Mouse (Mus musculus) midbrain, postnatal 0 days (tissue): ENCODE data around the gene Tspan14. TPM values are rescaled to one million over a fixed set of nuclear protein-coding genes. Genes with fewer than 3 reads are reported as not detected.
A peak's percentile ranks its signal among the peaks of the same experiment; 100 is the strongest.

Experiments used
- ATAC-seq: fragments of 200-750 bp; cut with Nextera tagmentation; 2 replicates; pipeline ENCODE4 v1.8.0; 2017; ENCODE audit warnings: moderate number of reproducible peaks, mild to moderate bottlenecking, moderate TSS enrichment, moderate library complexity; ENCODE audit not compliant: low FRiP score
- DNase-seq: peaks from one replicate; pipeline ENCODE4 v3.0.0-alpha.2; 2015; ENCODE audit warnings: low spot score
- H3K27ac ChIP-seq: fragments of 300-500 bp; sonication (generic); 2 replicates; pipeline ENCODE4 v1.5.1; 2014; ENCODE audit warnings: low read depth, mild to moderate bottlenecking, low read length, mixed read lengths
- H3K27me3 ChIP-seq: fragments of 300-500 bp; sonication (generic); 2 replicates; pipeline ENCODE4 v1.6.1; 2014; ENCODE audit warnings: low read length, control low read depth, mixed read lengths; ENCODE audit not compliant: insufficient read depth
- H3K36me3 ChIP-seq: fragments of 300-500 bp; sonication (generic); 2 replicates; pipeline ENCODE4 v1.6.1; 2014; ENCODE audit warnings: low read length, control low read depth, mixed read lengths; ENCODE audit not compliant: insufficient read depth
- H3K4me1 ChIP-seq: fragments of 300-500 bp; sonication (generic); 2 replicates; pipeline ENCODE4 v1.6.1; 2014; ENCODE audit warnings: mild to moderate bottlenecking, control low read depth, antibody characterized with exemption, low read length, mixed read lengths; ENCODE audit not compliant: insufficient read depth
- H3K4me2 ChIP-seq: fragments of 300-500 bp; sonication (generic); 2 replicates; pipeline ENCODE4 v1.6.1; 2014; ENCODE audit warnings: low read depth, mild to moderate bottlenecking, low read length, mixed read lengths; ENCODE audit not compliant: poor library complexity, severe bottlenecking
- H3K4me3 ChIP-seq: fragments of 300-500 bp; sonication (generic); 2 replicates; pipeline ENCODE4 v1.5.1; 2014; ENCODE audit warnings: low read depth, mild to moderate bottlenecking, low read length, moderate library complexity
- H3K9ac ChIP-seq: fragments of 300-500 bp; sonication (generic); replicated peaks from 2 replicates; pipeline ENCODE4 v1.6.1; 2014; ENCODE audit warnings: mild to moderate bottlenecking, low read length, moderate library complexity, mixed read lengths; ENCODE audit not compliant: poor library complexity, severe bottlenecking
- H3K9me3 ChIP-seq: fragments of 300-500 bp; sonication (generic); 2 replicates; pipeline ENCODE4 v1.6.1; 2016; ENCODE audit warnings: low read length, control low read depth
- CTCF ChIP-seq: IDR thresholded peaks from 2 replicates; pipeline ENCODE4 v1.5.1; 2016; ENCODE audit warnings: antibody characterized with exemption, mild to moderate bottlenecking
- WGBS: fragments of 180-500 bp; shearing (Covaris S2); extraction: QIAGEN DNeasy Blood & Tissue Kit; methylation state at CpG from one replicate; pipeline ENCODE4 v1.1.7; 2014; 5-methylcytosine and 5-hydroxymethylcytosine counted together
- polyA plus RNA-seq: library from polyadenylated mRNA; unstranded; fragments of >200 nt; fragmentation: Nextera tagmentation; extraction: Ambion mirVana; gene quantifications from 2 replicates; pipeline ENCODE4 v1.2.1, GENCODE M21; 2015
- total RNA-seq: library from RNA; depleted of rRNA; stranded (reverse); fragments of >200 nt; gene quantifications from 2 replicates; pipeline ENCODE4 v1.2.3, GENCODE M21; 2014

Tspan14 gene
- total and polyA plus RNA-seq, 2 experiments from 2014 or later, result 28.3 to 31.2 TPM

DNA sequence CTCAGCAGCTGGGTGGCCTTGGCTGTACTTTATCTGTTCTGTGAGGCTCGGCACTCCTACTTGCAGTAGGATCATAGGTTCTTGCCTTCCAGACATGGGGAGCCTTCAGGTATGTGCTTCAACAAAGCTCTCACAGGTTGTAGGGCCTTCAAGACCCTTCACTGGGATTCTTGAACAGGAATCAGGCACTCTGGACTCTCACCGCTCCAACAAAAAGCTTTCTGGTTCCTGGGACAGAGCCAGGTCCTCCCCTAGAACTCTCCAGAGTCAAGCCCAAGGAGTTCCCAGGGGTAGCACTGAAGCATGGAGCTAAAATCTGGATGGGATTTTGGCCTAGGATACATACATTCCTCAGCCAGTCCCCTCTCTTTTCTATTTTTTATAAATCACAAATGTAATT, 77.4 kb downstream of the Tspan14 start:
- WGBS, result 94% methylated on average over 2 of the region's 2 CpGs
- Histone ChIP-seq H3K4me2 (no peak overlapping the region), H3K36me3 (no peaks in the 10 kb centered on the region), H3K4me1 (no peaks in the 10 kb centered on the region), H3K9me3 (no peaks in the 10 kb centered on the region), H3K27me3 (no peaks in the 10 kb centered on the region), H3K27ac (no peak overlapping the region), H3K4me3 (no peak overlapping the region), H3K9ac (no peak overlapping the region)
- DNase-seq, result no peak
- ATAC-seq, result no peak
- no peak for TF ChIP-seq CTCF

GRCm38 (mm10) chr14:40886428-40887202, 80.0 kb downstream of the Tspan14 start:
- no peaks in the 10 kb centered on the region for H3K27me3 ChIP-seq
- H3K4me1 ChIP-seq, result no peaks in the 10 kb centered on the region
- H3K9me3 ChIP-seq, result no peaks in the 10 kb centered on the region
- H3K4me3 ChIP-seq, result no peak overlapping the region
- 81% methylated on average over 6 of the region's 6 CpGs for WGBS
- TF ChIP-seq CTCF, result peak; percentile 59
- DNase-seq, result no peak
- H3K9ac ChIP-seq, result no peak overlapping the region
- ATAC-seq, result no peak
- H3K27ac ChIP-seq, result no peak overlapping the region
- H3K36me3 ChIP-seq, result no peaks in the 10 kb centered on the region
- no peak overlapping the region for H3K4me2 ChIP-seq

GRCm38 (mm10) chr14:40885752-40886151, 80.9 kb downstream of the Tspan14 start:
- no peak overlapping the region for H3K4me3 ChIP-seq
- H3K27ac ChIP-seq, result no peak overlapping the region
- no peaks in the 10 kb centered on the region for H3K27me3 ChIP-seq
- no peaks in the 10 kb centered on the region for H3K9me3 ChIP-seq
- H3K4me2 ChIP-seq, result no peak overlapping the region
- WGBS, result 79% methylated on average over 1 of the region's 1 CpGs
- no peak overlapping the region for H3K9ac ChIP-seq
- DNase-seq, result no peak
- H3K36me3 ChIP-seq, result no peaks in the 10 kb centered on the region
- no peak for TF ChIP-seq CTCF
- ATAC-seq, result no peak
- H3K4me1 ChIP-seq, result no peaks in the 10 kb centered on the region

GRCm38 (mm10) chr14:40885225-40885624, 81.4 kb downstream of the Tspan14 start:
- H3K27ac ChIP-seq, result no peak overlapping the region
- peak; percentile 6 for DNase-seq

DNA sequence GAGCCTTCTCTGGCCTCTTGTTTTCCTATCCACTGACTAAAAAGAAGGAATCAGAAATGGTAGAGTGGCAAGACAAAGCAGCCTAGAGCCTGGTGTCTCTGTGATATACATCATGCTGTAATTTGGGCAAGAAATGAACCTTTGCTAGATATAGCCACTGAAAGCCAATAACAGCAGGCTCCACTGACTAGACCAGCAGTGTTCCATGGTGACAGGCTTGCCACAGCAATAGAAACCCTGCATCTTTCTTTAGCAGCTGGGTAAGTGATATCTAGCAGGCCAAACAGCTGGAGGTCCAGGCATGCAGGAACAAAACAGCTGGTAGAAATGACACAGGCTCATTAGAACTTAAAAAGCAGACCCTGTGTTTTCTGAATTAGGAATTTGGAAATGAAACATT, 92.0 kb downstream of the Tspan14 start:
- H3K9ac ChIP-seq, result no peak overlapping the region
- H3K4me1 ChIP-seq, result no peaks in the 10 kb centered on the region
- no peak for TF ChIP-seq CTCF
- H3K9me3 ChIP-seq, result no peaks in the 10 kb centered on the region
- H3K27ac ChIP-seq, result no peak overlapping the region
- H3K4me3 ChIP-seq, result no peak overlapping the region
- ATAC-seq (no peak), DNase-seq (no peak)
- no peaks in the 10 kb centered on the region for H3K27me3 ChIP-seq
- H3K36me3 ChIP-seq, result no peaks in the 10 kb centered on the region
- no peak overlapping the region for H3K4me2 ChIP-seq

More at GRCm38 (mm10) chr14:40885225-40885624, 81.4 kb downstream of the Tspan14 start:
- Histone ChIP-seq H3K4me1 (no peaks in the 10 kb centered on the region), H3K9ac (no peak overlapping the region), H3K4me2 (no peak overlapping the region), H3K4me3 (no peak overlapping the region), H3K9me3 (no peaks in the 10 kb centered on the region), H3K27me3 (no peaks in the 10 kb centered on the region), H3K36me3 (no peaks in the 10 kb centered on the region)
- no peak for TF ChIP-seq CTCF
- WGBS, result 36% methylated on average over 4 of the region's 4 CpGs
- ATAC-seq, result no peak

GRCm38 (mm10) chr14:40873961-40874360, 92.6 kb downstream of the Tspan14 start:
- H3K27me3 ChIP-seq, result no peaks in the 10 kb centered on the region
- no peaks in the 10 kb centered on the region for H3K9me3 ChIP-seq
- 85% methylated on average over 5 of the region's 5 CpGs for WGBS
- H3K27ac ChIP-seq, result no peak overlapping the region
- ATAC-seq, result no peak
- no peaks in the 10 kb centered on the region for H3K4me1 ChIP-seq
- no peaks in the 10 kb centered on the region for H3K36me3 ChIP-seq
- H3K9ac ChIP-seq, result no peak overlapping the region
- H3K4me3 ChIP-seq, result no peak overlapping the region
- no peak overlapping the region for H3K4me2 ChIP-seq
- TF ChIP-seq CTCF, result no peak
- no peak for DNase-seq
